Mouse (Mus musculus) ES-CJ7 (cell line): ENCODE measurements around the gene Fam209.

Experiments
- DNase-seq: peaks from one replicate; pipeline ENCODE4 v3.0.0; 2011; ENCODE audit warnings: low read depth, low spot score

The Fam209 gene

GRCm38 (mm10) chr2:172472318-172472717, at the start of gene Fam209:
Fam209 (plus strand) TSS chr2:172472520.
- no peak for DNase-seq

- no peak for DNase-seq
Observed at GRCm38 (mm10) chr2:172430609-172431008, 41.7 kb upstream of the Fam209 start.

DNA sequence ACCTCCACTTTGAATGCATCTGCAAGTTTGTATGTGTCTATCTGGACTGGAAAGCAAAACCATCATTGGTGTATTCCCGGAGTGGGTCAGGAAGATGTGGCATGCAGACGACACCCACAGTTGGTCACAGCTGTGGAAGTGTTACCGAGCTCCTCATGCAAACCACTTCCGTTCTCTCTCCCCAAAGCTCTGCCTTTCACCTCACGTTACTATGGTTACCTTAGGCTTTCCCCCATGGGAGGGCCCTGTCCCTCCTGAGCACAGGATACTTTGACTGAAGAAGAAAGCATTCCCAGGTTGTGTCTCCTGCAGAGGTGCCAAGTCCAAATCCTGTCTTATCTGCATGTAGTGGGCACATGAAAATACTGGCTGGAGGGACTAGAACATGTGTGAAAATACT, 38.6 kb upstream of the Fam209 start:
- no peak for DNase-seq

DNA sequence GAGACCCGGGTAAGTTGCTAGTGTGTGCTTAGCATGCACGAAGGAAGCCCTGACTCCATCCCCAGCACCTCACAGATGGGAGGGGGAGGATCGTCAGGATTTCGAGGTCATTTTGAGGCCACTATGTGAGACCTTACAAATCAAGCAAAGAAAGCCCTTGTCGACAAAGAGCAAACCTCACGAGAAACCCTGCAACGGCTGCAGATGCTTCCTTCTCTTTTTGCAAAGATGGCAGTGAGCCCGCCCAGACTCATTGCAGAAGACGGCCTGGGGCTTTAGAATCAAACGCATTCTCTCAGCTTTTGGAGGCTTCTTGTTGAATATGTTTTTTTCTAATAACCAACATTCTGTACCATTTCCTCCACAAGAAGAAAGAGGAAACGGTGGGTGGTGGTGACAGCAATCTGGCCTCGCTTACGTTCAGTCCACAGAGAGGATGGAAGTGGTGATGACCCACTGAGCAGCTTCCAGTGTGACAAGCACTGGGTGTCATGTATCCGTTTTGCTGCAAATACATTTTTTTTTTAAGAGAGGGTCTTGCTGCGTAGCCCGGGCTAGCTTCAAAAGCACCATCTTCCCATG, 34.9 kb upstream of the Fam209 start:
- DNase-seq, result no peak

GRCm38 (mm10) chr2:172439843-172440639, 32.3 kb upstream of the Fam209 start, which contains the start of gene Rtf2:
Rtf2 (plus strand) TSS chr2:172440556.
- DNase-seq, result peak; percentile 99

GRCm38 (mm10) chr2:172440640-172441005, 31.7 kb upstream of the Fam209 start:
- DNase-seq, result no peak

GRCm38 (mm10) chr2:172441176-172441575, 31.1 kb upstream of the Fam209 start:
- DNase-seq, result no peak

DNA sequence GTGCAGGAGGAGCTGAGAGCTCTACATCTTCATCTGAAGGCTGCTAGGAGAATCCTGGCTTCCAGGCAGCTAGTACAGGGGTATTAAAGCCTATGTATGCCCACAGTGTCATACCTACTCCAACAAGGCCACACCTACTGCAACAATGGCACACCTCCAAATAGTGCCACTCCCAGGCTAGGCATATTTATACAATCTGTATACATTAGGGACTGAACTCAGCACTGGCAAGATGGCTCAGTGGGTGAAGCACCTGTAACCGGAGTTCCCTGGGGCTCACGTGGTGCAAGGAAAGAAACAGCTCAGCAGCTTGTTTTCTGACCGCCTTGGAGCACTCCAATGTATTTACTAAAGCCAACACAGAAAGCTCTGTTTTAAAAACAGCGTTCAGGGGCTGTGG, 26.7 kb upstream of the Fam209 start:
- no peak for DNase-seq

- DNase-seq, result peak; percentile 51
Observed at GRCm38 (mm10) chr2:172447317-172447716, 25.0 kb upstream of the Fam209 start.

DNA sequence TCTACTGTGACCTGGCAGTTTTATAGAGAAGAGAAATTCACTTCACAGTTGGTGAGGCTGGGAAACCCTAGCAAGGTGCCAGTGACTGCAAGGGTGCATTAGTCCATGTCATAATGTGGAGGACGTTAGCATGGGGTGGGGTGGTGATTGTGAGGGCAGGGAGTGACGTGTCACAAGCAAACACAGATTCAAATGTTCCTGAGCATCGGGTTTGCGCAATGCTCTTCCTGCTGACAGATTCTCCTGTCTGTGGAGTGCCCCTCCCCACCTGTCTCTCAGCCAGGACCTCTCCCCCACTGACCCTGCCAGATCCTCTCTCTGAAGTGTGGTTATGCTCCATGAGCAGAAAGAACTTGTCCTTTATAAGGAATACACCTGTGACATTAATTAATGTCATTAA, 24.0 kb upstream of the Fam209 start:
- no peak for DNase-seq

DNA sequence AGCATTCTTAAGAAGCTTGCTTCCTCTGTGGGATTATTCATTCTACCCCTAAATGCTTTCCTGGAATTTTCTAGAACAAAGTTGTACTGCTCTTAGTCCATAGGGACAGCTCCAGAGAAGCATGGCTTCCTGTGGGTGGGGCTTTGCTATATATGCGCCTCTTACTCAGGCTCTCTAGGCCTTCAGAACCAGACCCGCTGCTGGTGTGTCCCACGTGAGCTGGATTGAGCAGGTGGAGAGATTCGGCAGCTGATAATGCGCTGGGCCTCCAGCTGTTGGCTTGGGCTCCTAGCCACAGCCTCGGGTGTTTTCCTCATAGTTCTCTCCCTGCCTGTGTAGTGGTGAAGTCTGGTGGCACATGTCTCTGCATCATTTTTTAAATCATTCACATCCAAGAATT, 21.7 kb upstream of the Fam209 start:
- DNase-seq, result no peak

DNA sequence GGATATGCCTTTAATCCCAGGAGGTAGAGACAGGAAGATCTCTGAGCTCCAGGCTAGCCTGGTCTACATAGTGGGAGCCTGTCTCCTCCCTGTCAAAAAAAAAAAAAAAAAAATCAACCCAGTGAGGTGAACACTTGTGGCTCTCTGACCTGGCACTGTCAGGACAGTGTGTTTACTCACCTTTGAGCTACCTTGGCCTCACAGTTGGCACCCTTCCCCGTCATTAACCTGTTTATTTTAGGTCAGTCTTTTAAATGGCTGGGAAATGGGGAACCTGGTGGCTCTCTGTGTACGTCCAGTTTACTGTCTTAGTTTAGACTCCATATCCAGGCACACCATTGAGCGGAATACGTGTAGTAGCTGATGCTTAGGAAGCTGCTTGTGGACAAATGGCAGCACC, 20.3 kb upstream of the Fam209 start:
- no peak for DNase-seq

- no peak for DNase-seq
Observed at GRCm38 (mm10) chr2:172452458-172452857, 19.9 kb upstream of the Fam209 start.

DNA sequence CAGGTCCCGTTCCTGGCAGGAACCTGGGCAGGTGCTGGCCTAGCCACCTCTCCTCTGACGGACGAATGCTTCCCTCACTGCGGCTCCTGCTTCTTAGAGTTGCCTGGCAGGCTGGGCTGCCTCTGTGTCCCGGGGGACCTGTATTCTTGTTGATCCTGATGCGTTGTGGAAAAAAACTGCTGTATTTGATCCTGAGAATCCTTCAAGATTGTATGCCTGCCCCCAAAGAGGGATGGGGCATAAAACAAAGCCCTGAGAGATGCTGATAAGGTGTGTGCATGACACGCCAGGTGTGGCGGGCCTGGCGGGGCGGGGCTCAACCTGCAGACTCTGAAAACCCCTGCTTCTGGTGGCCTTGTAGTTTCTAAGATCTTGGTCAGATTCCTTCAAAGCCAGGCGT, 13.8 kb upstream of the Fam209 start, which contains the start of gene Gcnt7:
Gene Gcnt7 (minus strand): TSS at position 101 of the 400 bp plus-strand sequence.
- no peak for DNase-seq

DNA sequence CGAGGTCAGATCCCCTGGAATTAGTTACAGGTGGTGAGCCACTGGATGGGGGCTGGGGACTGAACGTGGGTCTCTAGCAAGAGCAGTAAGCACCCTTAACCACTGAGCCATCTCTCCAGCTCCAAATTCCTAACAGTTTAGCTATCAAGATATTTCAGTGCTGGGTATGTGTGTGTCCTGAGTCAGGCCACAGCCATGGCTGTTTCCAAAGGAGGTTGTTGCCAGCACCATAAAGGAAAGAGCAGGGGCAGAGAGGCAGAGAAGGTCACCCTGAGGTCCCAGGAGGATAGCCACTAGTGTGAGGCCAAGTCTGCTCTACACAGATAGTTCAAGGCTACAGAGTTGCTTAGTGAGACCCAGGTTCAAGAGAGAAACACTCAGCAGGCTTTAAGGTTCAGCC, 11.7 kb upstream of the Fam209 start:
- DNase-seq, result no peak

DNA sequence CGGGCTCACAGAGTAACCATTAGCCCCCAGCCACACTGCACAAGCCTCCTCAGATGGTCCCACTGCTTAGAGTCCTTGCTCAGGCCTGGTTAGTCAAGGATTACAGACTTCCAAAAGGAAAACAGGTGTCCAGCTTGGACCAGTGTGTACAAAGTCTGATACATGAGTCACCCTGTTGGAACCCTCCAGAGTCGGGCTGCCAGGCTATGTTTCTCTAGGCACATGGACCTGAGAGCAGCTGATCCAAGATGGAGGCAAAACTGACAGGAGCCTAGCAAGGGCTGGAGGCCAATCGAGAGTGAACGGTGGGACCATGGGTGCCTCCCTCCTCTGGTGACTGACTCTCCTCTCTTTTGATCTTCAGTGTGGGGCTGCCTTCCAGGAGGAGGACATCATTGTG, 9.5 kb upstream of the Fam209 start:
- DNase-seq, result no peak

DNA sequence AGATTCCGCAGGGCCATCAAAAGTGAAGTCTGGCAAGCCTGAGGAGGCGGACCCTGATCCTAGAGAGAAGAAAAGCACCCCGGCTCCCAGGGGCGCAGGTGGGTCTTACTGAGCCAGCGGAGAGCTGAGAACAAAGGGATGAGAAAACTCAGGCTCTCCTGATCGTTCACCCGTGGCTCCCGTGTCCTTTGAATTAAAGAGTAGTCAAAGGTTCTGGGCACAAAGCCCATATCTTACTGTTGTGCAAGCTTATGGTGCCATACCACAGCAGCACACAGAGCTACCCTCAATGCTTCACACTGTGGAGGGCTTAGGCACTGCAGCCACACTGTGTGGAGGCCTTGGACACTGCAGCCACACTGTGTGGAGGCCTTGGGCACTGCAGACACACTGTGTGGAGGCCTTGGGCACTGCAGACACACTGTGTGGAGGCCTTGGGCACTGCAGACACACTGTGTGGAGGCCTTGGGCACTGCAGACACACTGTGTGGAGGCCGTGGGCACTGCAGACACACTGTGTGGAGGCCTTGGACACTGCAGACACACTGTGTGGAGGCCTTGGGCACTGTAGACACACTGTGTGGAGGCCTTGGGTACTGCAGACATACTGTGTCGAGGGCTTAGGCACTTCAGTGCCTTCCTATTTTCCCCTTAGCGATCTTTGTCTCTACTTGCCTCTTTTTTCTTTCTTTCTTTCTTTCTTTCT, 5.7 kb upstream of the Fam209 start:
- no peak for DNase-seq

DNA sequence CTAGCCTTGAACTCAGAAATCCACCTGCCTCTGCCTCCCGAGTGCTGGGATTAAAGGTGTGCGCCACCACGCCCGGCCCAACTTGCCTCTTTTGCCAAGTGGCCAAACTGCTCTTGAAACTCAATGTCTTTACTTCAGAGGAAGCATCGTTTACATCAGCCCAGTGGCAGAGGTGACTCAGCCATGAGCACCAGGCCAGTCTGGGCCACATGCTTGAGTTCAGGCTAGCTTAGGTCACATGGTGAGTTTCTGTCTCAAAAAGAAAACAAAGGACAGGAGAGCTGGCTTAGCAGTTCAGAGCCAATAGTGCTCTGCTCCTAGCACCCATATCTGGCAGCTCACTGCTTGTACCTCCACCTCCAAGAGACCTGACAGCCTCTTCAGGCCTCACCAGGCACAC, 5.1 kb upstream of the Fam209 start:
- no peak for DNase-seq

GRCm38 (mm10) chr2:172468346-172468819, 3.9 kb upstream of the Fam209 start:
- no peak for DNase-seq

GRCm38 (mm10) chr2:172473591-172473990, 1.3 kb downstream of the Fam209 start:
- no peak for DNase-seq

DNA sequence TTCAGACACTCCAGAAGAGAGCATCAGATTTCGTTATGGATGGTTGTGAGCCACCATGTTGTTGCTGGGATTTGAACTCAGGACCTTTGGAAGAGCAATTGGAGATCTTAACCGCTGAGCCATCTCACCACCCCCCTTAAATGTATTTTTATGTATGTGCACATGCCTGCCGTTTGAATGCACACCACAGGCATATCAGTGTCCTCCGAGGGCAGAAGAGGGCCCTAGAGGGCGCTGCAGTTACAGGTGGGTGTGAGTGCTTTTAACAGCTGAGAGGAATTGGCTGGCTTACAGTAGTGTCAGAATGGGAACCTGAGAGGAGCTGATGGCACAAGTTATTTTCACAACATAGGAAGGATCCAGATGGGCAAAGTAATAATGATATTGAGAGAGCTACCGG, 2.6 kb downstream of the Fam209 start:
- peak; percentile 58 for DNase-seq

DNA sequence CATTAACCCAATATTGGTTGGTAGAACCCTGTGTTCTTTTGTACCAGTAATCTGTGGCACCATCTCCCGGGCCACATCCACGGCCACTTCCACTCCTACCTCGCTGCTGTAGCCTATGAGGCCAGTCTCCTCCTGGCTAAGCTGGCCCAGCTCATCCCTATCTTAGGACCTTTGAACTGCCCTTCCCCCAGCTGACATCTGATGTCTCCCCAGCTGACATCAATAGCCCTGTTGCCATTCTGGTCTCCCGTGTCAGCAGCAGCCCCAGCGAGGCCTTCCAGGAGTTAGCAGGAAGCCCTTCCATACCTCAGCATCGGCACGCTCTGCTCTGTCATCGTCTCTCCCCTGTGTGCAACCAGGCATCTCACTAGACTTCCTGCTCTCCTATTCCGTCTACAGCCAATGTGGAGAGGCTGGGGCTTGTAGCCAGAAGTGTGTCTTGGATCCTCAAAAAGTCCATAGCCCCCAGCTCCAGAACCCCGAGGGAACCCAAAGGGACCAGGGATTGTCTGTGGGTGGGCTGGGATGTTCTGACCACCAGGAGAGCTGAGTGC, 4.5 kb downstream of the Fam209 start:
- DNase-seq, result no peak
